Mouse (Mus musculus): ENCODE results near the gene Sox5.

Gene Sox5

GRCm38 (mm10) chr6:144332027-144332426 lies 449.8 kb downstream of the Sox5 start:
- DNase-seq (ENCODE audit: low read depth, low spot score), result no peak

GRCm38 (mm10) chr6:144329311-144329930 lies 452.4 kb downstream of the Sox5 start:
- no peak for DNase-seq (ENCODE audit: low read depth, low spot score)

- DNase-seq (ENCODE audit: low read depth, low spot score), result no peak
Observed at GRCm38 (mm10) chr6:144328779-144329178, 453.0 kb downstream of the Sox5 start.

GRCm38 (mm10) chr6:144326817-144327216 lies 455.0 kb downstream of the Sox5 start:
- no peak for DNase-seq (ENCODE audit: low read depth, low spot score)

- no peak for DNase-seq (ENCODE audit: low read depth, low spot score)
Observed at GRCm38 (mm10) chr6:144323372-144323771, 458.4 kb downstream of the Sox5 start.

GRCm38 (mm10) chr6:144322297-144323047 lies 459.3 kb downstream of the Sox5 start:
- no peak for DNase-seq (ENCODE audit: low read depth, low spot score)

GRCm38 (mm10) chr6:144320327-144320726 lies 461.4 kb downstream of the Sox5 start:
- no peak for DNase-seq (ENCODE audit: low read depth, low spot score)

GRCm38 (mm10) chr6:144319717-144320116 lies 462.1 kb downstream of the Sox5 start:
- no peak for DNase-seq (ENCODE audit: low read depth, low spot score)

- DNase-seq (ENCODE audit: low read depth, low spot score), result no peak
Observed at GRCm38 (mm10) chr6:144312781-144313754, 468.7 kb downstream of the Sox5 start.

- no peak for DNase-seq (ENCODE audit: low read depth, low spot score)
Observed at GRCm38 (mm10) chr6:144312282-144312780, 469.4 kb downstream of the Sox5 start.

GRCm38 (mm10) chr6:144311754-144312153 lies 470.0 kb downstream of the Sox5 start:
- no peak for DNase-seq (ENCODE audit: low read depth, low spot score)

- no peak for DNase-seq (ENCODE audit: low read depth, low spot score)
Observed at GRCm38 (mm10) chr6:144309171-144309570, 472.6 kb downstream of the Sox5 start.

GRCm38 (mm10) chr6:144307551-144308149 lies 474.1 kb downstream of the Sox5 start:
- peak; percentile 10 for DNase-seq (ENCODE audit: low read depth, low spot score)

- DNase-seq (ENCODE audit: low read depth, low spot score), result no peak
Observed at GRCm38 (mm10) chr6:144302823-144303222, 479.0 kb downstream of the Sox5 start.

GRCm38 (mm10) chr6:144301082-144301481 lies 480.7 kb downstream of the Sox5 start:
- DNase-seq (ENCODE audit: low read depth, low spot score), result no peak

GRCm38 (mm10) chr6:144299503-144299858 lies 482.3 kb downstream of the Sox5 start:
- no peak for DNase-seq (ENCODE audit: low read depth, low spot score)

GRCm38 (mm10) chr6:144298641-144299502 lies 482.9 kb downstream of the Sox5 start:
- DNase-seq (ENCODE audit: low read depth, low spot score), result no peak

GRCm38 (mm10) chr6:144297846-144298245 lies 483.9 kb downstream of the Sox5 start:
- no peak for DNase-seq (ENCODE audit: low read depth, low spot score)

GRCm38 (mm10) chr6:144297131-144297530 lies 484.6 kb downstream of the Sox5 start:
- no peak for DNase-seq (ENCODE audit: low read depth, low spot score)

GRCm38 (mm10) chr6:144291526-144291925 lies 490.3 kb downstream of the Sox5 start:
- DNase-seq (ENCODE audit: low read depth, low spot score), result peak; percentile 32

GRCm38 (mm10) chr6:144286122-144286521 lies 495.7 kb downstream of the Sox5 start:
- peak; percentile 32 for DNase-seq (ENCODE audit: low read depth, low spot score)

Measured in brain, adult 2 months (tissue).